Mouse (Mus musculus): Measurements from ENCODE around the gene Sdhb.

Gene Sdhb

GRCm38 (mm10) chr4:140949052-140949451 lies 12.0 kb upstream of the Sdhb start:
- DNase-seq = no peak

GRCm38 (mm10) chr4:140949616-140950015 lies 11.4 kb upstream of the Sdhb start:
- no peak for DNase-seq

DNA sequence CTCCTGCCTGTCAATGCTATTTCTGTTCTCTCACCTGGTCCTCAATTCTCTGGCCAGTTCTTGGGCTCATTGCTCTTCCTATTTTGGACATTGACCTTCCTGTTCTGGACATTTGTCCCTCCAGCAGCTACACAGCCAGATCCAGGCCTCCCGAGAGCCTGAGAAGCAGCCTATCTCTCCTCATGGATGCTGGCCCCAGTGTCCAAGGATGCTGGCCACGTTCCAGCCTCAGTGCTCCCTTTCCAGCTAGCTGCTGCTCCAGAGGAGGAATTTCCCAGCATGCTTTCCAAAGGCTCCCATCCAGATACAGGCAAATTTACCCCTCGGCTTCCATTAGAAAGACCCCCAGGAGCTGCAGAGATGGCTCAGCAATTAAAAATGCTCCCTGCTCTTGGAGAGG lies 10.4 kb upstream of the Sdhb start:
- DNase-seq = no peak

- DNase-seq = no peak
These were observed 9.0 kb upstream of the Sdhb start for GRCm38 (mm10) chr4:140951861-140952641.

GRCm38 (mm10) chr4:140957131-140957702 lies 3.8 kb upstream of the Sdhb start:
- no peak for DNase-seq

DNA sequence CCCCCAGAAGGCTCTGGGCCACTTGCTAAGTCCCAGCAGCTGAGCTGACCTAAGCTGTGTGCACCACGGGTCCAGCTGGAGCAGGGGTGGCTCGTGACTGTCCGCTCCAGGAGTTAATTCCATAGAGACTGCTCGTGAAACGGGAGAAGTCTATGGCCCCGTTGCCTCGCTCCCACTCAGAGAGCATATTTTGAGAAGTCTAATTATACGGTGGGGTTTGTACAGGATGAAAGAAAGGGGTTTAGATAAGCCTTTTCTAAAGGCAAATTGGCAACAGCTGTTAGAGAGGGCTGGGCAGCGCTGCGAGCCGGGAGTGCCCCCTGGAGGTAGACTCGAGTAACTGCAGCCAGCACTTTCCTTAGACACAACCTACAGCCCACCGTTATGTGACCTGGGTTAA lies 3.3 kb upstream of the Sdhb start:
- DNase-seq = peak; percentile 77

- DNase-seq = no peak
These were observed 2.7 kb upstream of the Sdhb start for GRCm38 (mm10) chr4:140958319-140958718.

- DNase-seq = no peak
These were observed 1.8 kb upstream of the Sdhb start for GRCm38 (mm10) chr4:140959128-140959679.

- no peak for DNase-seq
These were observed 1.1 kb upstream of the Sdhb start for GRCm38 (mm10) chr4:140959715-140960479.

- peak; percentile 41 for DNase-seq
These were observed 634 bp downstream of the Sdhb start for GRCm38 (mm10) chr4:140961467-140962206.

GRCm38 (mm10) chr4:140962207-140962909 lies 1.4 kb downstream of the Sdhb start:
- DNase-seq = peak; percentile 50

DNA sequence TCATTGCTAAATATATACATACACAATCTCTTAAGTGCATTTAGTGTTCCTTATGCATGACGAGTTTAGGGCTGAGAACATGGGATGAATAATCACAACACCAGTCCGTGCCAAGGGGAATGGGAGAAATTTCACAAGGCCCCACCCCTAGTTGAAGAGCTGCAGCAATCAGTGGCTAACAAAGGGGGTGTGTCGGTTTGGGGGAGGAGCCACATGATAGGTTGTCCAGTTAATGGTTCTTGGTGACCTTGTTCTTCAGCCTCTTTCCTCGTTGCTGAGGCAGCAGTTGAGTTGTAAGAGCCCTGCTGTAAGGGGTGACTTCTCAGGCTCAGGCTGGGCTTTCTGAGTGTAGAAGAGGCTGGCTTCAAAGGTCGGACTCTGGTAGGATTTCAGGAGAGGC lies 1.9 kb downstream of the Sdhb start:
- peak; percentile 97 for DNase-seq

- no peak for DNase-seq
These were observed 3.1 kb downstream of the Sdhb start for GRCm38 (mm10) chr4:140963941-140964597.

DNA sequence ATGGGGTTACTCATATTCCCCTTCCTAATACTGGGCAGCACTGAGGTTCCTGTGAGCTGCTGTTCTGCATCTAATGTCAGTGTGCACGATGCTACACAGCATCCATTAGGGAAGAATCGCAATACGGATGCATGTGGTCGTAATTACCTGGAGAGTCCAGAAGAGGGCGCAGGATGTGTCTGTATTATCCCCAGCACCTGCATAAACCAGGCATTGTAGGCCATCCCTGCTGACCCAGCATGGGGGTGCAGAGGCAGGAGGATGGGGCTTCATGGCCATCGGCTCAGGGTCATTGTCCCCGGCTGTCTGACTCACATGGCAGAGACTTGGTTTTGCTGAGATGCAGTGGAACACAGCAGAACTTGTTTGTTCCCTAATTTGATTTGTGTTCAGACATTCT lies 3.6 kb downstream of the Sdhb start:
- DNase-seq = peak; percentile 85

DNA sequence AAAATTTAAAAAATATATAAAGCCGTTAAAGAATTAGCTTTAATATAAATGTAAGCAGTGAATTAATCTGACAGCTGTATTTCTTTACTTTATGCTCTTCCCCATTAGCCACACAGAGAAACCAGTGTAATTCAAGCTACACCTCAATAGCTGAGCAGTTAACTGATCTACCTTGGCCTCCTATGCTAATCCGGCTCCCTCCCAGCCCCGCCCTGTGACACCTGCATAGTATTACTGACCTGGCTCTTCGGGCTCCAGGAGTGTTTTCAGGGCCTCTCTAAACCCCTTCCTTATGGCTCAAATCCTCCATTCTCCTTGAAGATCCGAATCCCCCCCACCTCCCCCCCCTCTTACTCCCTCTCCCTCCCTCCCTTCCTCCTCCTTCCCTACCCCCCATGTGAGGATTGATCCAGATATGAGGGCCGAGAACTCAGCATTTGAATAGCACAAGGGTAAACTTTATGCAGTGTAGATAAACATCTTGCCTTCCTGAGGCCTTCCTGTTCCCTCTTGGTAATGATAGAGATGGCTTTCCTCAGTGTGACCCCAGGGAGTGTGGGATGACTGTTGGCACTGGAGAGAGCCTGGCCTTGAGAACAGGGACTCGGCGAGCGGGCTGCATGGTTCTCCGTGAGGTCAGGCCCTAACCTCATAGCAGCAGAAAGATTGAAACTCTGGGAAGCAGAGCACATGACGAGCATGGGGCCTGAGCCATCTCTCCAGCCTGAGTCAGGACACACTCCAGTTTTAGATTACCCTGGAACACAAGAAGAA lies 6.6 kb downstream of the Sdhb start:
- DNase-seq = no peak

DNA sequence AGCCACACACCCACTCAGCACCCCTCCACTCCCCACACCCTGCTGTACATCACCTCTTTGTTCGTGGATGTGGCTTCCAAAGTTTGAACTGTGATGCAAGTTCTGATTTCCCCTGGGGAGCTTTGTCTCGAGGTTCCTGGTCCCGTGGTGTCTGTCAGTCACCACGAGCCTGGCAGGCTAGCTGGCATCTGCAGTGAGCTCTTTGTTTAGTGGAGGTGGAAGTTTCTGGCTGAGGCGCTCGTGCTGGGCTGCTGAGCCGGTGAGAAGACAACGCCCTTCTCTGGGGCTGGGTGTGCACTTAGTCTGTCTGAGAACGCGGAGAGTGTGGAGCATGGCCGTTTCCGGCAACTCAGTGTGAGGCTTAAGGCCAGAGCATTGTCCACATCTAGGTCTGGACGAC lies 10.7 kb downstream of the Sdhb start:
- DNase-seq = no peak

DNA sequence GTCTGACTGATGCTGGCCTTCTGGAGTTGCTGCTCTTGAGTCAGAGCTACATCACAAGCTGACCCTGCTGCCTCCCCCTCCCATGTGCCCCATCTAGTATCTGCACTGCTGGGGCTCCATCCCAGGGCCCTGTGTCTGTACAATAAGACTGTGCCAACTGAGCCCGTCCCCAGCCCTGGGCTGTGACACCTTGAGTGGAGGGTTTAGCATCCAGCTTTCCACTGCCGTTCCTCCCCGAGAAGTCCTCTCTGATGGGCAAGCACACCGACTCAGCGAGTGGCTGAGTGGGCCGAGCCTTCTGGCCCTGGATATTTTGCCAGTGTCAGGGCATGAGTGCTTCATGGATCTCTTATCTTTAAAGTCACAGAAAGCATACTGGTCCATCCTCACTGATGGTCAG lies 13.4 kb downstream of the Sdhb start:
- no peak for DNase-seq

DNA sequence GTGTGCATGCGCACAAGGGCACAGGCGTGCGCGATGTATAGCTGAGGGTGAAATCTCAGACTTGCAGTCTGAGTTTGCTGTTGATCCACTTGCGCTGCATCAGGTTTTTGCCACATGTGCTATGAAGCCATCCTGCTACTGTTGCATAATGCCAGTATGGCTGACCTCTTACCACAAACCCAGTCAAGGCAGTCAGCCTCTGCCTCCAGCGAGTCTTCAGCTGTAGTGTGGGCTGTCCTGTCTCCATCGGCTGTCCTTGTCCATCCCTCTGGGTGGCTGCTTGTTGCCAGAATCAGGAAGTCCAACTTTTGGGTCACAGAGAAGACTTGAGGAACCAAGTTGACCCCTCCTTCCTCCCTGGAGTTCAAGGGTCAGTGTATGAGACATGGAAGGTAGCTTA lies 14.4 kb downstream of the Sdhb start:
- DNase-seq = no peak

DNA sequence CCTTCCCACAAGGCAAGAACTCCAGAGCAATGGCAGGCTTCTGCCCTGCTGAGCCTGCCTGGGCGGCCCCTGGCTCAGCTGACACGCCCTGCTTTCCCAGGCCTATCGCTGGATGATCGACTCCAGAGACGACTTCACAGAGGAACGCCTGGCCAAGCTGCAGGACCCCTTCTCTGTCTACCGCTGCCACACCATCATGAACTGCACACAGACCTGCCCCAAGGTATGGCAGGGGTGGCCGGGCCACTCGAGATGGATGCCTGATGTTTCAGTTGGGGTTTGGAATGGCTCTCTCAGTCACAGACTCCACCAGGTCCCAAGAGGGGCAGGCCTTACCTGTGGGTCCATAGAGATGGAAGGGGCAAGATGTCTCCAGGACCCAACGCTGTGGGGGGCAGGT lies 16.3 kb downstream of the Sdhb start:
- DNase-seq = no peak

DNA sequence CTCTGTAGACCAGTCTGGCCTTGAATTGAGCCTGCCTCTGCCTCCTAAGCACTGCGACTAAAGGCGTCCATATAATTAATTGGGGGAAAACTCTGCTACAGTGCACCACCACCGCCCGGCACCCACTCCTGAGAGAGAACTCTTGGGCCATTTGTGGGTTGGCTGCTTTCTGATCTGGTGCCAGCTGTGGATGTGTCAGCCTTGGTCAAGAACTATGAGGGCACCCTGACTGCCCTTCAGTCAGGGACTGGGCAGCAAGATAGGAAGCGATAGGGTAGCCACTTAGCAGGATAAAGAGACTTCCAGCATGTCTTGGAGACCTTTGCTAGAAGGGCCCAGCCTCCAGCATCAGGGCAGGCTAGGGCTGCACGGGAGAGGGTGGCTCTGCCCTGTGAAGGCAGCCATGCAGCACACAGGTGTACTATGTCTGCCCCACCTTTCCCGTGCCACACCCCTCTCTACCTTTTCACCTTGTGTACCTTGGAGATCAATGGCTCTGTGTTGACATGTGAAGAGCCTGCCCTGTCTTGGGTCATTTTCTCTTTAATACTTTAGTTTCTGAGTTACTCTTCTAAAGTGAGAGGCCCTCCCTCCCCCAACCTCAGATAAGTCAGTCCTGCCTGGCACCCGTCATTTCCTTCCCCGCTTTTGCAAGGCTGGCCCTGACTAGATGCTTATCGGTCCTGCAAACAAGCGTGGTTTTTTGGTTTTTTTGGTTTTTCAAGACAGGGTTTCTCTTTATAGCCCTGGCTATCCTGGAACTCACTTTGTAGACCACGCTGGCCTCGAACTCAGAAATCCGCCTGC lies 17.1 kb downstream of the Sdhb start:
- no peak for DNase-seq
